Mouse (Mus musculus) myocyte (in vitro differentiated cells): ENCODE data around the gene Dpp10. TPM values are rescaled to one million over a fixed set of nuclear protein-coding genes. Genes with fewer than 3 reads are reported as not detected.

ENCODE experiments used
- H3K27me3 ChIP-seq: one replicate; pipeline ENCODE4 v1.6.1; 2011; ENCODE audit not compliant: control insufficient read depth, insufficient read depth, insufficient read length
- H3K36me3 ChIP-seq: one replicate; pipeline ENCODE4 v1.6.1; 2011; ENCODE audit not compliant: control insufficient read depth, insufficient read depth
- H3K4me2 ChIP-seq: one replicate; pipeline ENCODE4 v1.6.1; 2011; ENCODE audit warnings: low read depth, control low read depth
- H3K4me3 ChIP-seq: one replicate; pipeline ENCODE4 v1.5.1; 2011; ENCODE audit warnings: mild to moderate bottlenecking, control low read depth, moderate library complexity
- H3K79me2 ChIP-seq: one replicate; pipeline ENCODE4 v1.6.1; 2011; ENCODE audit not compliant: control insufficient read depth, insufficient read depth
- H3ac ChIP-seq: one replicate; pipeline ENCODE4 v1.6.1; 2011; ENCODE audit not compliant: control insufficient read depth, insufficient read length
- CEBPB ChIP-seq: IDR thresholded peaks from 2 replicates; pipeline ENCODE4 v1.6.1; 2011; ENCODE audit warnings: mild to moderate bottlenecking, moderate library complexity; ENCODE audit not compliant: poor library complexity, insufficient read depth, severe bottlenecking
- E2F4 ChIP-seq: IDR thresholded peaks from one replicate; pipeline ENCODE4 v1.6.1; 2011; ENCODE audit warnings: mild to moderate bottlenecking, control low read depth, moderate library complexity; ENCODE audit not compliant: insufficient read depth
- MAX ChIP-seq: IDR thresholded peaks from one replicate; pipeline ENCODE4 v1.6.1; 2011; ENCODE audit warnings: low read depth, mild to moderate bottlenecking, control low read depth
- MYOD1 ChIP-seq, 3 experiments: IDR thresholded peaks; one replicate each; pipeline ENCODE4 v1.6.1; 2011; ENCODE audit warnings: control low read depth in 2 of 3, low read depth in 2 of 3, mild to moderate bottlenecking in 2 of 3, moderate library complexity in 1 of 3; ENCODE audit not compliant: insufficient read length in 2 of 3, control insufficient read depth in 1 of 3
- MYOG ChIP-seq, 3 experiments: IDR thresholded peaks; one replicate each; pipeline ENCODE4 v1.6.1; 2011; ENCODE audit warnings: control low read depth in 2 of 3, low read depth in 2 of 3, mild to moderate bottlenecking in 2 of 3; ENCODE audit not compliant: insufficient read length in 2 of 3, control insufficient read depth in 1 of 3, insufficient read depth in 1 of 3
- POLR2A ChIP-seq: IDR thresholded peaks from one replicate; pipeline ENCODE4 v1.6.1; 2011; ENCODE audit warnings: low read depth, mild to moderate bottlenecking, control low read depth, moderate library complexity; ENCODE audit not compliant: insufficient read length
- POLR2AphosphoS2 ChIP-seq: IDR thresholded peaks from one replicate; pipeline ENCODE4 v1.6.1; 2011; ENCODE audit warnings: low read depth, control low read depth; ENCODE audit not compliant: insufficient read length
- REST ChIP-seq: IDR thresholded peaks from one replicate; pipeline ENCODE4 v1.6.1; 2011; ENCODE audit warnings: mild to moderate bottlenecking, control low read depth, moderate library complexity; ENCODE audit not compliant: insufficient read depth, insufficient read length
- SRF ChIP-seq: IDR thresholded peaks from one replicate; pipeline ENCODE4 v1.6.1; 2011; ENCODE audit warnings: low read depth; ENCODE audit not compliant: control insufficient read depth, insufficient read length
- TCF12 ChIP-seq: IDR thresholded peaks from one replicate; pipeline ENCODE4 v1.6.1; 2011; ENCODE audit warnings: mild to moderate bottlenecking, control low read depth; ENCODE audit not compliant: poor library complexity, insufficient read depth, severe bottlenecking
- TCF3 ChIP-seq: IDR thresholded peaks from one replicate; pipeline ENCODE4 v1.6.1; 2011; ENCODE audit warnings: low read depth, control low read depth; ENCODE audit not compliant: insufficient read length
- USF1 ChIP-seq: IDR thresholded peaks from one replicate; pipeline ENCODE4 v1.6.1; 2011; ENCODE audit warnings: low read depth, mild to moderate bottlenecking, control low read depth, moderate library complexity
- polyA plus RNA-seq: library from polyadenylated mRNA; unstranded; fragments of >200 nt; fragmentation: generic; extraction: Trizol; gene quantifications from one replicate; pipeline ENCODE4 v1.2.1, GENCODE M21; 2012; ENCODE audit warnings: missing spikeins

Gene Dpp10
- polyA plus RNA-seq, 1 experiment, result not detected

GRCm38 (mm10) chr1:123927278-123928002 is 117.9 kb downstream of the Dpp10 start:
- no peaks in the 10 kb centered on the region for H3K36me3 ChIP-seq
- H3K4me2 ChIP-seq, result no peak overlapping the region
- TF ChIP-seq POLR2AphosphoS2 (no peak), USF1 (no peak), MYOD1 (IDR thresholded peaks at IDR 0.05; ENCODE audit: control insufficient read depth in 1 of 3, insufficient read length in 2 of 3, low read depth in 2 of 3) (no peak), MAX (no peak), E2F4 (no peak), MYOG (IDR thresholded peaks at IDR 0.05; ENCODE audit: control insufficient read depth in 1 of 3, insufficient read depth in 1 of 3, insufficient read length in 2 of 3, low read depth in 2 of 3) (no peak), REST (no peak), SRF (no peak)
- no peaks in the 10 kb centered on the region for H3K79me2 ChIP-seq
- H3K4me3 ChIP-seq, result no peak overlapping the region
- H3K27me3 ChIP-seq, result no peaks in the 10 kb centered on the region
- H3ac ChIP-seq, result no peak overlapping the region

- Histone ChIP-seq H3K79me2 (no peaks in the 10 kb centered on the region), H3K4me2 (no peak overlapping the region), H3K27me3 (no peaks in the 10 kb centered on the region), H3K4me3 (no peak overlapping the region), H3K36me3 (no peaks in the 10 kb centered on the region), H3ac (no peak overlapping the region)
- TF ChIP-seq TCF3, result no peak
- TF ChIP-seq REST, result no peak
- TF ChIP-seq MYOD1 (IDR thresholded peaks at IDR 0.05; ENCODE audit: control insufficient read depth in 1 of 3, insufficient read length in 2 of 3, low read depth in 2 of 3), result no peak
- TF ChIP-seq POLR2AphosphoS2, result no peak
- TF ChIP-seq USF1, result no peak
- TF ChIP-seq SRF, result no peak
- no peak for TF ChIP-seq E2F4
- no peak for TF ChIP-seq TCF12
- no peak for TF ChIP-seq MAX
- no peak for TF ChIP-seq POLR2A
- TF ChIP-seq CEBPB, result no peak
- no peak for TF ChIP-seq MYOG (IDR thresholded peaks at IDR 0.05; ENCODE audit: control insufficient read depth in 1 of 3, insufficient read depth in 1 of 3, insufficient read length in 2 of 3, low read depth in 2 of 3)
Measured at GRCm38 (mm10) chr1:123924905-123925304, 120.5 kb downstream of the Dpp10 start.

- no peak overlapping the region for H3ac ChIP-seq
- no peak overlapping the region for H3K4me3 ChIP-seq
- TF ChIP-seq TCF3 (no peak), POLR2AphosphoS2 (no peak), MYOD1 (IDR thresholded peaks at IDR 0.05; ENCODE audit: control insufficient read depth in 1 of 3, insufficient read length in 2 of 3, low read depth in 2 of 3) (no peak), MAX (no peak), SRF (no peak), TCF12 (no peak), MYOG (IDR thresholded peaks at IDR 0.05; ENCODE audit: control insufficient read depth in 1 of 3, insufficient read depth in 1 of 3, insufficient read length in 2 of 3, low read depth in 2 of 3) (no peak), POLR2A (no peak), E2F4 (no peak), USF1 (no peak), REST (no peak), CEBPB (no peak)
- H3K27me3 ChIP-seq, result no peaks in the 10 kb centered on the region
- H3K4me2 ChIP-seq, result no peak overlapping the region
- H3K79me2 ChIP-seq, result no peaks in the 10 kb centered on the region
- no peaks in the 10 kb centered on the region for H3K36me3 ChIP-seq
Measured at GRCm38 (mm10) chr1:123923907-123924306, 121.5 kb downstream of the Dpp10 start.

GRCm38 (mm10) chr1:123919606-123920005 is 125.8 kb downstream of the Dpp10 start:
- H3K4me2 ChIP-seq, result no peak overlapping the region
- H3K27me3 ChIP-seq, result no peaks in the 10 kb centered on the region
- no peak overlapping the region for H3K4me3 ChIP-seq
- H3K79me2 ChIP-seq, result no peaks in the 10 kb centered on the region
- H3K36me3 ChIP-seq, result no peaks in the 10 kb centered on the region
- TF ChIP-seq MYOG (IDR thresholded peaks at IDR 0.05; ENCODE audit: control insufficient read depth in 1 of 3, insufficient read depth in 1 of 3, insufficient read length in 2 of 3, low read depth in 2 of 3) (no peak), TCF12 (no peak), MAX (no peak), E2F4 (no peak), POLR2A (no peak), SRF (no peak), MYOD1 (IDR thresholded peaks at IDR 0.05; ENCODE audit: control insufficient read depth in 1 of 3, insufficient read length in 2 of 3, low read depth in 2 of 3) (no peak), POLR2AphosphoS2 (no peak), REST (no peak), CEBPB (no peak), TCF3 (no peak), USF1 (no peak)
- no peak overlapping the region for H3ac ChIP-seq

- Histone ChIP-seq H3K79me2 (no peaks in the 10 kb centered on the region), H3K4me3 (no peak overlapping the region), H3K4me2 (no peak overlapping the region), H3K27me3 (no peaks in the 10 kb centered on the region), H3K36me3 (no peaks in the 10 kb centered on the region), H3ac (no peak overlapping the region)
- TF ChIP-seq E2F4, result no peak
- no peak for TF ChIP-seq SRF
- TF ChIP-seq POLR2A, result no peak
- TF ChIP-seq USF1, result no peak
Measured at GRCm38 (mm10) chr1:123902628-123903027, 142.7 kb downstream of the Dpp10 start.
